Mouse (Mus musculus): ENCODE results near the gene Fam3c.

Fam3c gene

DNA sequence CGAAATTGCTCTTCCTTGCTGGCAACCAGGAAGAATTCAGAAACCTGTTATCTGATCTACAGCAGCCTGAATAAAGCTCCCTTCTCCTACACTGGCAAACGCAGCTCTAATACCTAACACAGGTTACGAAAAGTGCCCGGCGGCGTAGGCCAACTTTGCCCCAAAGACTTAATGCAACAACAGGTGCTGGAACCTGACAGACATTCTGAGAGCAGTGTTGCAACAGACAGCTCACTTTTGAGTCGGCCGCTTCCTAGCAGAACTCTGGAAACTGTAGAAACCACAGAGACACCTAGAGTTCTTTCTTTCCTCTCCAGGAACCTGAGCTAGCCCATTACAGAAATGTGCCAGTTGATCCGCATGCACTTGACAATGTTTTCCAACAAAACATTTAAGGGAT lies 4.5 kb downstream of the Fam3c start:
- DNase-seq, result no peak

DNA sequence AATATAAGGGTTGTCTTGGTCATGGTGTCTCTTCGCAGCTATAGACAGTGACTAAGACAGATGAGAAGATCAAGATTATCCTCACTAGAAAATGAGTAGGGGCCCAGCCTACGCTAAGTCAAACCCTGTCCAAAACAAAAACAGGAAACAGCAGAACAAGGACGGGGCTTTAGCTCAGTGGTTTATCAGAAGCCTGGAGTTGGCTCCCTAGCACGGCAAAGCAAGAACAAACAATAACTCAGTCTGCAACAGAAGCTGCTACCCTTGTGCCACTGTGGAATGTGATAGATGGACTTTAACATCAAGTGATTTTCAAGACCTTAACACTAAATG lies 5.8 kb downstream of the Fam3c start:
- DNase-seq, result no peak

GRCm38 (mm10) chr6:22349531-22350238 lies 6.4 kb downstream of the Fam3c start:
- no peak for DNase-seq

DNA sequence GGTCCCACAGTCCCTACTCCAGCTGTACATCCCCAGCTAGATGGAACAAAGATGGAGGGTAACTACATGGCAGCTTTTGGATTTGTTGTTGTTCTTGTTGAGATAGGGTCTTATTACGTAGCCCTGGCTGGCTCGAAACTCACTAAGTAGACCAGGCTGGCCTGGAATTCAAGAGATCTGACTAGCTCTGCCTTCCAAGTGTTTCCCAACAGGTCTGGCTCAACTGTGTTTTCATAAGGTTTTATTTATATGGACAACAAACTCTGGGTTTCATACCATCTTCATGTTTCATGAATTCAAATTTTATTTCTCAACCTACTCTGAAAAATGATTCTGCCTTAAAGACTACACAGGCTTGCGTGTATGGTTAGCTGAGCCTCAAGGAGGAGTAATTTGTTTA lies 7.1 kb downstream of the Fam3c start:
- no peak for DNase-seq

DNA sequence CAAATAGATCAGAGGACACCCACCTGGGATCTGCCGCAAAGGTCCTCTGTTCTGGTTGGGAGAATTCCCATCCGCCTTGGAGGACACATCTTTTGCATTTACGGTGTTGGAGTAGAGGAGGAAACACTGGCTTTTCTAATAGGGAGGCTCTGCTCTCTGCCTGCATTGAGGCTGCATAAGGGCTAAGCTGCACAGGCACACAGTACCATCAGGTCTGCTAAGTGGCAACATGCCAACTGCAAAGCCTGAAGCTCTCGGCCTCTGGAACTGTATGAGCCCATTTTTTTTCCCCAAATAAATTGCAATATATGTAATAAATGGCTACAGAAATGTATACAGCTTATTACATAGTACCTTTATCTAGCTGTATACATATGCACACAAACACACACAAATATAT lies 7.9 kb downstream of the Fam3c start:
- no peak for DNase-seq

GRCm38 (mm10) chr6:22347132-22347902 lies 8.7 kb downstream of the Fam3c start:
- no peak for DNase-seq

- no peak for DNase-seq
These were observed 11.6 kb downstream of the Fam3c start for GRCm38 (mm10) chr6:22344443-22344842.

- no peak for DNase-seq
These were observed 12.3 kb downstream of the Fam3c start for GRCm38 (mm10) chr6:22343706-22344105.

GRCm38 (mm10) chr6:22343292-22343691 lies 12.8 kb downstream of the Fam3c start:
- no peak for DNase-seq

DNA sequence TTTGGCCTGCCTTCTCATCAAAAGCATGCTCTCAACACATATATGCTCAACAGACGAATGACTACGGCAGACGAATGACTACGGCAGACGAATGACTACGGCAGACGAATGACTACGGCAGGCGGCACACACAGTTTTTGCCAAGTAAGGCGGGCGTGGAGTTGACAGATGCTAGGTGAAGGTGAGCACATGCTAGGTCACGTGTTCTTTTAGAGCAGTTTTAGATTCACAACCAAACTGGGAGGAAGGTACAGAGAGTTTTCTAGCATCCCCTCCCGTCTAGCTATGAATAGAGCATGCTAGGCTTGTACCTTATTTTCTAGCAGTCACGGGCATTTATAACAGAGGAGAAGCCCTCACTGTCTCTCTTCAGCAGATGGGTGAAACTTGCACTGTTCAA lies 15.3 kb downstream of the Fam3c start:
- no peak for DNase-seq

GRCm38 (mm10) chr6:22339763-22340542 lies 16.1 kb downstream of the Fam3c start:
- DNase-seq, result no peak

GRCm38 (mm10) chr6:22332548-22332947 lies 23.5 kb downstream of the Fam3c start:
- DNase-seq, result no peak

DNA sequence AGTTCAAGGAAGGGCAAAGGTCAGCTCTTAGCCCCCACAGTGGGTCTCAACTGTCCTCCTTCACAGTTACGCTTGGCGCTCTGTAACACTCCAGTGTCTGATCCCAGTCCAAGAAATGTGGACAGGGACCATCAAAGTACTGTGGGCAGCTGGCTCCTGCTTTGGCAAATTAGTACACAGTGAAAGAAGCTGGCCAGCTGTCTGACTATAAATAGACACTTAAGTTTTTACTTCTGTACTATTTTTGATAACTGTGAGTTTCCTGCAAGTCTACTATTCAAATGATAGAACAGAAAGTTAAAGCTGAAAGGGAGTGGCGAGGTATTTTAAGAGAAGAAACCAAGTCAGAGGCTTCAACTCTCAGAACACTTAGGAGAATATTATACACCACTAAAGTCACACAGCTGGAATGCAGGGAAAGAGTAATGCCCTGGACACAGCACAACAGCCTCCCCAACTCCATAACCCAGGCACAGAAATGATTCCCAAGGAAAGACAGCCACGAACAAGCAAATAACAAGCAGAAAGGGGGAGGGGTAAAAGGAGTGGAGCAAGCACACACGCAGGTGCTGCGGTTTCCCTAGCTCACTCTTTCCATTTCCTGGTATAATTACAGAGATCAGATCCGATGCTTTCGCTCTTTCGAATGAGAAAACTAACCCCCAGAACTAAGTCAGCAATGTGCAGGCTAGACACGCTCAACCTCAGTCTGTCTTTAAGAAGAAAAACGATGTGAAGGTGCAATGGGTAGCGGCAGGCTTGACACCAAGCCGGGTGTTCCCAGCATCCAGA lies 25.7 kb downstream of the Fam3c start:
- DNase-seq, result no peak

DNA sequence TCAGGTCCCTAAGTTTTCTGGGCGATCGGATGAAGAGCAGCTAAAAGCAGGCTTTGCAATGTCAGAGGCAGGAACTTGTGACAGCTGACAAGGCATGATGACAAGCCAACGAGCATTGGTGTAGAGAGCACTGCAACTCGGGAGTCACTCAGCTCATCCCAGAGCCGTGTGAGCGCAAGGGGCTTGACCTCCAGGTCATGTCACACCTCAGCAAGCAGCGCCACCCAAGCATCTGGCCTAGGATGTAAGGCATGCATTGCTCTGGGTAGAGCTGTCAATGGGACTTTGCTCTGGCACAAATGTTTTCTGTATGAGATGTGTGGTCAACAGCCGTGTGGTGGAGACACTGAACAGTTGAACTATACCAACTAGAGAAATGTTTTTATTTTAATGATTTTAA lies 28.1 kb downstream of the Fam3c start:
- no peak for DNase-seq

DNA sequence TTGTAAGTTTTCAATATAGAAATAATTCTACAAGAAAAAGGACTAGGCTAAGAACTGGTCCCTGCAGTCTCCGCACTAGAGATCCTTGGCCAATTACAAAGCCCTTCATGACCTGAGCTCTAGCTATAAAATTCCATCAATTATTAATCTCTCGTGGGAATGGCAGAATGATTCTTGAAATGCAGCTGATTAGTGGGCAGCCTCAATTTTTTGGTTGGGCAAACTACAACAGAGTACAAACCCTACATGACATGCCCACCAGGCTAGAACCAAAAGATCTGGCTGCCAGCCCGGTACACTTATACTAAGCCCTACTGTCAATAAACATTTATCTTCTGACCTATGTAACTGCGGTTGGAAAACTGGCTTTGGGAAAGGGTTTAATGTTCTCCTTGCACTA lies 29.0 kb downstream of the Fam3c start:
- DNase-seq, result no peak

- no peak for DNase-seq
These were observed 29.8 kb downstream of the Fam3c start for GRCm38 (mm10) chr6:22326289-22326688.

DNA sequence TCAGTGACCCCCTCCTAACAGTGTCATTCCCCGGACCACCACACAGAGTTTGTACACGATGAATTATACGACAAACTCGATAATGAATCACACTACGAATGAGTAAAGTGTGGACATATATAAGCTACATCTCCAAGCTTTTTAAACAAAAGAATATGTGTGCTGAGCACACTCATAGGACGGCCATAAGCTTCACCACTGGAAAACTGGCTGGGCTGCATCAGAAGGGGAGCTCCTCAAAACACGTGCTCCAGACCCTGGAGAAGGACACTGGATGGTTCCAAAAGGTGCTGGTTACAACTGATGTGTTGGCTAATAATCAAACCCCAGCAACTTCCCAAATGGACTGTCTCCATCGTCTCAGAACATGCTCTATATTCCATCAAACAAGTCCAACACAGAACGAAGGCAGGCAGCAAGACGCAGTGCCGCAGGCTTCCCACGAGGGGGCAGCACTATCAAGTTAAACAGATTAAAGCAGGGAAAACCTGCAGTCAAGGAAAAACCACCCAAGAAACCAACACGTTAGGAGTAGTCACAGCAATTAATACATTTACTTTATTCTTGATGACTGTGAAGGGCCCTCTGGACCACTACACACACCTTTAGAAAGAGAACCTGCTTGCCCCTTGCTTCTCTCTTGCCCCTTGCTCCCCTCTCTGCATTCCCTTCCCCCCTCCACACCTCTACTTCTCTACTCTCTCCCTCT lies 30.5 kb downstream of the Fam3c start:
- peak; percentile 41 for DNase-seq

- DNase-seq, result no peak
These were observed 58.0 kb downstream of the Fam3c start for GRCm38 (mm10) chr6:22298059-22298458.

- no peak for DNase-seq
These were observed 59.0 kb downstream of the Fam3c start for GRCm38 (mm10) chr6:22297028-22297427.

GRCm38 (mm10) chr6:22293922-22294321 lies 62.1 kb downstream of the Fam3c start:
- DNase-seq, result no peak

GRCm38 (mm10) chr6:22292056-22292455 lies 64.0 kb downstream of the Fam3c start:
- no peak for DNase-seq

GRCm38 (mm10) chr6:22290790-22291189 lies 65.3 kb downstream of the Fam3c start:
- no peak for DNase-seq

All from cerebellum, adult 11 months (tissue).